Mouse (Mus musculus): ENCODE results near the gene Enkur.

GRCm38 (mm10) chr2:21206278-21206677, 1.1 kb upstream of the Enkur start:
- no peak for TF ChIP-seq GATA1 (IDR thresholded peaks at IDR 0.05; ENCODE audit: low read length)
- TF ChIP-seq TAL1 (IDR thresholded peaks at IDR 0.05; ENCODE audit: low read length) = no peak

Data from erythroblast, embryonic 14.5 days (primary cell).